In genomic region chr14:47334819-47335218, GRCm38 (mm10) we compare ENCODE assay signal across 9 mouse cellular contexts. TPM values are rescaled to one million over a fixed set of nuclear protein-coding genes. Genes with fewer than 3 reads are reported as not detected.
DNase-seq lines count a peak whose midpoint lies in the region; ATAC-seq lines count a peak whose summit lies in the region.
"Had no signal": no experiment of that assay in that cellular context is flagged by ENCODE, and none has a peak within 500 bp of the region (broad histone marks: within the 10 kb centered on the region; RNA-seq: fewer than 3 reads in every experiment).

No protein-coding gene starts in this region.

- DNase-seq in midbrain, embryonic 11.5 days (ENCODE audit: low spot score, missing footprints), result peak; percentile 91
- peak; percentile 70 for DNase-seq in R1 (ENCODE audit: low read depth, low spot score)
- DNase-seq in embryo, embryonic 10 days (ENCODE audit: low spot score), result peak; percentile 74
- peak; percentile 75 for DNase-seq in induced T-regulatory cell, adult 2 months (ENCODE audit: low read depth)
- DNase-seq in left cerebral cortex, postnatal 4 days, result peak; percentile 67
- DNase-seq in retina, postnatal 1 day, result peak; percentile 55
- DNase-seq in urinary bladder, postnatal 36 days (ENCODE audit: low spot score in 2 of 2), result peak; percentile 72 to 73

- no peak overlapping the region for H3K27ac ChIP-seq in midbrain, embryonic 11.5 days (ENCODE audit: low read depth, low read length)
- no peak overlapping the region for H3K27ac ChIP-seq in midbrain, embryonic 16.5 days (ENCODE audit: low read length)
- H3K27ac ChIP-seq: heart, embryonic 15.5 days had no signal

- H3K9ac ChIP-seq in midbrain, embryonic 11.5 days (ENCODE audit: low read length), result no peak overlapping the region
- H3K9ac ChIP-seq in midbrain, embryonic 16.5 days (ENCODE audit: low read depth, low read length), result no peak overlapping the region
- H3K9ac ChIP-seq: heart, embryonic 15.5 days had no signal

- intact Hi-C loops in left cerebral cortex, postnatal 4 days (cut with DNase I), result loop anchor here (2.0 to 10.0 kb wide), 2 partner anchors 62 to 200 kb away; no protein-coding TSS in a partner anchor

- ATAC-seq in midbrain, embryonic 11.5 days (ENCODE audit: low FRiP score), result no peak
- no peak for ATAC-seq in midbrain, embryonic 16.5 days

- no peaks in the 10 kb centered on the region for H3K36me3 ChIP-seq in midbrain, embryonic 11.5 days (ENCODE audit: control insufficient read depth, insufficient read depth, low read length)
- no peaks in the 10 kb centered on the region for H3K36me3 ChIP-seq in midbrain, embryonic 16.5 days (ENCODE audit: control insufficient read depth, insufficient read depth, low read length)
- H3K36me3 ChIP-seq: heart, embryonic 15.5 days had no signal

- no peak overlapping the region for H3K4me3 ChIP-seq in midbrain, embryonic 11.5 days (ENCODE audit: low read depth, low read length)
- no peak overlapping the region for H3K4me3 ChIP-seq in midbrain, embryonic 16.5 days (ENCODE audit: low read depth, low read length)
- H3K4me3 ChIP-seq: heart, embryonic 15.5 days had no signal

- H3K4me2 ChIP-seq in midbrain, embryonic 11.5 days, result no peak overlapping the region
- no peak overlapping the region for H3K4me2 ChIP-seq in midbrain, embryonic 16.5 days (ENCODE audit: low read length)
- H3K4me2 ChIP-seq: heart, embryonic 15.5 days had no signal

- 85% methylated on average over 4 of the region's 4 CpGs for WGBS in midbrain, embryonic 11.5 days
- 86% methylated on average over 4 of the region's 4 CpGs for WGBS in midbrain, embryonic 16.5 days

- no peaks in the 10 kb centered on the region for H3K9me3 ChIP-seq in midbrain, embryonic 11.5 days (ENCODE audit: control insufficient read depth, low read length)
- H3K9me3 ChIP-seq in midbrain, embryonic 16.5 days (replicated peaks; ENCODE audit: control insufficient read depth, low read length, poor library complexity, severe bottlenecking), result no peaks in the 10 kb centered on the region
- H3K9me3 ChIP-seq: heart, embryonic 15.5 days had no signal

- no peaks in the 10 kb centered on the region for H3K4me1 ChIP-seq in midbrain, embryonic 11.5 days (ENCODE audit: control insufficient read depth, insufficient read depth, low read length)
- no peaks in the 10 kb centered on the region for H3K4me1 ChIP-seq in midbrain, embryonic 16.5 days (ENCODE audit: control insufficient read depth, insufficient read depth, low read length)
- H3K4me1 ChIP-seq: heart, embryonic 15.5 days had no signal

- H3K27me3 ChIP-seq in midbrain, embryonic 11.5 days (ENCODE audit: control insufficient read depth, insufficient read depth, low read length), result no peaks in the 10 kb centered on the region
- H3K27me3 ChIP-seq in midbrain, embryonic 16.5 days (ENCODE audit: control insufficient read depth, insufficient read depth, low read depth, low read length), result no peaks in the 10 kb centered on the region
- H3K27me3 ChIP-seq: heart, embryonic 15.5 days had no signal

RNA-seq across cellular contexts. Expression of gene Lgals3, which starts 32.7 kb away (rescaled TPM):
- 0.33 and 0.81 TPM in 2 replicates for polyA plus RNA-seq in midbrain, embryonic 11.5 days (2014; fragmentation: Nextera tagmentation; extraction: Ambion mirVana)
- 2.6 and 5.0 TPM in 2 replicates for polyA plus RNA-seq in midbrain, embryonic 16.5 days (2015; fragmentation: Nextera tagmentation; extraction: Ambion mirVana)
- total RNA-seq in left cerebral cortex, postnatal 4 days (2021), result 1 to 10 TPM; 1.3 to 1.8 TPM

RNA-seq across cellular contexts. Expression of gene Mapk1ip1l, which starts 36.8 kb away (rescaled TPM):
- 91.0 and 97.6 TPM in 2 replicates for polyA plus RNA-seq in midbrain, embryonic 11.5 days (2014; fragmentation: Nextera tagmentation; extraction: Ambion mirVana)
- 47.3 and 51.3 TPM in 2 replicates for polyA plus RNA-seq in midbrain, embryonic 16.5 days (2015; fragmentation: Nextera tagmentation; extraction: Ambion mirVana)
- total RNA-seq in left cerebral cortex, postnatal 4 days (2021), result 10 to 100 TPM; 94.0 to 94.9 TPM

RNA-seq across cellular contexts. Expression of gene Socs4, which starts 58.1 kb away (rescaled TPM):
- 5.8 and 8.3 TPM in 2 replicates for polyA plus RNA-seq in midbrain, embryonic 11.5 days (2014; fragmentation: Nextera tagmentation; extraction: Ambion mirVana)
- polyA plus RNA-seq in midbrain, embryonic 16.5 days (2015; fragmentation: Nextera tagmentation; extraction: Ambion mirVana), result 1.7 and 1.9 TPM in 2 replicates
- total RNA-seq in left cerebral cortex, postnatal 4 days (2021), result 10 to 100 TPM in 1 of 2 experiments, 1 to 10 TPM in 1; 9.8 to 10.1 TPM

RNA-seq across cellular contexts. Expression of gene Wdhd1, which starts 58.2 kb away (rescaled TPM):
- 47.3 and 48.1 TPM in 2 replicates for polyA plus RNA-seq in midbrain, embryonic 11.5 days (2014; fragmentation: Nextera tagmentation; extraction: Ambion mirVana)
- 14.5 and 17.7 TPM in 2 replicates for polyA plus RNA-seq in midbrain, embryonic 16.5 days (2015; fragmentation: Nextera tagmentation; extraction: Ambion mirVana)
- total RNA-seq in left cerebral cortex, postnatal 4 days (2021), result 1 to 10 TPM; 7.3 to 7.7 TPM
